Mouse (Mus musculus) frontal cortex, postnatal 14 days (tissue): ENCODE measurements around the gene Col6a1.

Experiments used
- DNase-seq, 2 experiments: peaks; one replicate each; pipeline ENCODE4 v3.0.0; 2022; ENCODE audit warnings: low spot score in 2 of 2

Gene Col6a1

DNA sequence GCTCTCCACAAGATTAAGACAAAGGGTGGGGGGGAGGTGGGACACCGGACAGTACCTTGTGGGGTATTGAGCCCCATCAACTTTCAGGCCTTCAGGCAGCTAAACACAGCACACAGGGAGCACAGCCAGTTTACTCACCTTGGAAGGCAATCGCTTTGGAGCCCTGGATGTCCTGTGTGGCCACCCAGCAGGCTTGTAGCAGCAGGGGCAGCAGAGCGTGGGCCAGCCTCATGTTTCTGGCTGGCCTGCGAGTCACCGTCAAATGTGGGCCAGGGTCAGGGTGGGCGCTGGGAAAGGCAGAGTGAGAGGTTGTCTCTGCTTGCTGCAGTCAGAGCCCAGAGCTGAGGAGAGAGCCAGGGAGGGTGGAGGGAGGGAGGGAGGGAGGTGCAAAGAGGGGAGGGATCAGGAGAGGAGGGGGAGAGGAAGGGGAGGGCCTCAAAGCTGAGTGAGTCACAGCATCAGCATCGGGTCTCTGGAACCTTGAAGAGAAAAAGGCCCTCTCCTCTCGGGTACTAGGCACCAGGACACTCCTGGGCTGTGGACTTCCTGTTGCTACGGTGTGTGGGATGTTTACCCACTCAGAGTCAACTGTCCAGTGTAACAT is at the start of gene Col6a1:
Gene Col6a1 (minus strand): TSS at position 487 of the 604 bp plus-strand sequence.
- DNase-seq: peak in 1 of 2 experiments; percentile 4

DNA sequence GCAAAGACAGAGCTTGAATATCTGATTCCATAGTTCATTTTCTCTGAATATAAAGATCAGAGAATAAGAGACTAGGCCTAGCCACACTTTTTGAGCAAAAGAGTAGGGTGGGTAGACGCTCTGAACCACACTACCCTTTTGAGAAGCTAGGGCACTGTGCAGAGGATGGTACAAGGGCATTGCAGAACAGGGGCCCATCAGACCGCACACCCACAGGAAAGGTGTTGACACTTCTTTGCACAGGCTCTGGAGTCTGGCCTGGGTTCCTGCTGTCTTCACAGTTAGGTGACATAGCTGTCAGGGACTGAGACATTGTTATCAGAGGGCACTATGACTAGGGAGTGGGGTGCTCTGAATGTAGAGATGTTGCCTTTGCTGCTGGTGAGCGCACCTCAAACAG is 45.7 kb upstream of the Col6a1 start:
- no peak for DNase-seq

DNA sequence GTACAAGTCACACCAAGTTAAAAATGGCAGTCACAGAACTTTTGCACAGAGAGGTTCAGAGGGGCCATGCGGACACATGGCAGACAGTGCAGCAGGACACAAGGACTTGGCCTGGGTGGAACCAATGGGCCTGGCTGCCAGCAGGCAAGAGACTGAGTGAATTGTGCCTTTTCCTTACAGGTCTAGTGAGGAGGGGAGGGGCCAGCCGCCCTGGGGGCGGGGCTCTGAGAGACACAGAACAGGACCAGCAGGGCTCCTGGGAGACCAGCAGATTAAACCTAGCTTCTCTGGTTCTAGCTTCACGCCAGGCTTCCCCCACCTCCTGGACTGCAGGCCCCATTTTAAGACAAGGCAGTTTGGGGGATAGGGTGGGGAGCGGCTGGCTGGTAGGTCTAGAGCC is 45.1 kb upstream of the Col6a1 start:
- DNase-seq: no peak

DNA sequence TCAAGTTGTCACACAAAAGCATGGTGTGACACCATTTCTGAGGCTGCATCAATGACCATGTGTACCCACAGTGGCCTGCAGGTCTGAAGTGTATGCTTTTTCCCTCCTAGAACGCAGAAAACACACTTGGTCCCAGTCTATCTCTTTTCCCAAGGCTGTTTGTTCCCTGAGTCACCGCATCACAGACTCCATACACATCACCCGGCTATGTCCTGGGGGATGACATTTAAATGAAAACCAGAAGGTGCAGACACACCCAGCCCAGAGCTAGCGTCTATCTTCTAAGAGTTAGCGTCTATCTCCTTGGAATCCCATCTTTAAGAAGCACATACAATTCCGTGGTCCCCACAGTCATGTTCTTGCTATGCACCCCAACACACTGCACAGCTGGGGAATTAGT is 43.6 kb upstream of the Col6a1 start:
- DNase-seq: no peak

DNA sequence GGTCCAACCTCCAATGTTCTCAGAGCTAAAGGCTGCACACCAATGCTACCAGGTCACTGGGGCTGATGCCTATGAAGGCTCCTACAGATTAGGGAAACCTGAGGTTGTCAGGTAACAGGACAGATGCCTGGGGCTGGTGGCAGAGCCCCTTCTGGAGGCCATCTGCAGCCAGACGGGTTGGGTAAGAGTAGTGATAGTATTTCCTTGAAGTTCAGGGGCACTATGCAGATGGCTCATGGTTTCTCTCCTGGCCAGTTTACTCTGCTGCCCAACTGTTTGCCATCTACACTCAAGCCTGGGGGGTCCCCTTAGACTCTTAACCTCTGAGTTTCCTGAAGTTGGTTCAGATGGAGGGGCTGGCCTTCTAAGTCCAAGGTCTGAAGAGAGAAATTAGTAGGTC is 40.2 kb upstream of the Col6a1 start:
- no peak for DNase-seq

DNA sequence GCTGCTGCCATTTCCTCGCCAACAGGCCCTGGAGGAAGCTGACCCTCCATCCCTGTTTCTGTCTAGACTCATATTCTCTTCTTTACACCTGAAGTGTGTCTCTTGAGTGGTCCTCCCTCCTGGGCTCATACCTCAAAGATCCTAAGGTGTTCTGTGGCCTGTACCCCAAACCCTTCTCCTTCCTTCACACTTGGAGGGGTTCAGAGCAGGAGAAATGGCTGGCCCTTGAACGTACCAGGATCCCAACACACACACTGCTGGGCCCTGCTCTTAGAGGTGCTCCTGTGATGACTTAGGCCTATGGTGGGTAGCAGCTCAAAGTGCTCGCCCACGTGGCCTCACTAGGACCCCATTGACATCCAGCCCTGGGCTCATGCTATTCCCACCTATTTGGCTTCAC is 39.0 kb upstream of the Col6a1 start:
- DNase-seq: no peak

DNA sequence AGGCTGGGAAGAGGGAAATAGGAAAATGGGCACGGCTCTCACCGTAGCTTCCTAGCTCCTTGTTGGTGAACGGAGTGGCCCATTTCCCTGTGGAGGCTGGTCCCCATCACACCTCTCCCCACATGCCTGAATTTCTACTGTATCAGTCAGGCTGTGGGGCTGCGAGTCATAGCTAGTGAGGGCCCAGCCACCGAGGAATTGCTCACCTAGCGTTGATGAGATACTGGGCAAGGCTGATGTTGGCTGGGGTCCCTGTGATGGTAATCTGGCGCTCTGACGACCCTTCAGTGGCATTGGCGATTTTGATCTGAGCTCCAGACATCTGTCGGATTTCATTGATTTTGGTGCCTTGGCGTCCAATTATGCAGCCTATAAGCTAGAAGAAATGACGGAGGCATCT is 37.0 kb upstream of the Col6a1 start:
- peak in 1 of 2 experiments; percentile 2 for DNase-seq

DNA sequence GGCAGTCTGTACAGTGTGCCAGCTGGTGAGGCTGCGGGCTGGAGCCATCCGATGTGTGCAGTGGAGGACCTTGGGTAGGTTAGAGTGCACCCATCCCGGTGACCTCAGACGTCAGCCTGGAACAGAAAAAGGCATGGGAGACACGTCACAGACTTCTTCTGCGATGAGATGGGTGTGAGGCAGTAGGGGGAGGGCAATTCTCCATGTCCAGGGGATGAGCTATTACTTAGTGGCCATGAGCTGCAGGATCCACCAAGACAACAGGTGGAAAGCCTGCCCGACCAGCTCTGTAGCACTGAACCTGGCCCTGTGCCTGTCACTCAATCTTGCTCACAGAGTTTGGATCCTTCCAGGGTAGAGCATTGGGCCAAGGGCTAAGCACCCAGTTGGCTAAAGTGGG is 36.4 kb upstream of the Col6a1 start:
- DNase-seq: peak in 1 of 2 experiments; percentile 3

DNA sequence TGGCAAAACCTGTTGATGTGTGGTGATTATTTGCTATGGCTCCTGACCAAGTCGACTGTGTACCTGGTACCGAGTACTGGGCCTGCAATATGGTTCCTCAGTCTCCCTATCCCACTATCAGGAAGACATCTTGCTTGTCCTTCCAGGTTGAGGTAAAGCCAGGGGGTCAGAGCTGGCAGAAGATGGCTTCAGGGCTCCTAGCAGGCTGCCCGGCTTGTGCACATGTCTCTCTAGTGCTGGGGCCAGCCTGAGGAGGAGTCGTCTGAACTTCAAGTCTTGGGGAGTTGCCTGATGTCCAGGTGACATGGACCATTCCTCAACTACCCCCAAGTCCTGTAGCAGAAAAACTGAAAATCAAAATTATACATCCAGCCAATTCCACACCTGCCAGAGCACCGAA is 33.9 kb upstream of the Col6a1 start:
- DNase-seq: no peak

DNA sequence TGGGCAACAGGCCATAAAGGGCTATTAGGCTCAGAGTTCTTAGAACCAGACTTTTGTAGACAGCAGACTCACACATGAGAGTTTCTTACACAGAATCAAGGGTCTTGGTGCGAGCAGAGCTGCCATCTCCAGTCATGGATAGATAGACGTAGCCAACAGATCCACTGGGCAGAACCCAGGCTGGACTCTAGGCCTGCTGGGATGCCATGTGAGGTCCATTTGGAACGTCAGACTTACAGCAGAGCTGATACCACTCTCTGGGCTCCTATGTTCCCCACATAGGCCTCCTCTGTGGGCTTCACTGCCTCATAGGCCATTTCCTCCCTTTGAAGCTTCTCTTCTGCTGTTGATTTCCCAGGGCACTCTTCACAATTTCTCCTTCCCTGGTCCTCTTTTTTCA is 27.7 kb upstream of the Col6a1 start:
- DNase-seq: no peak

DNA sequence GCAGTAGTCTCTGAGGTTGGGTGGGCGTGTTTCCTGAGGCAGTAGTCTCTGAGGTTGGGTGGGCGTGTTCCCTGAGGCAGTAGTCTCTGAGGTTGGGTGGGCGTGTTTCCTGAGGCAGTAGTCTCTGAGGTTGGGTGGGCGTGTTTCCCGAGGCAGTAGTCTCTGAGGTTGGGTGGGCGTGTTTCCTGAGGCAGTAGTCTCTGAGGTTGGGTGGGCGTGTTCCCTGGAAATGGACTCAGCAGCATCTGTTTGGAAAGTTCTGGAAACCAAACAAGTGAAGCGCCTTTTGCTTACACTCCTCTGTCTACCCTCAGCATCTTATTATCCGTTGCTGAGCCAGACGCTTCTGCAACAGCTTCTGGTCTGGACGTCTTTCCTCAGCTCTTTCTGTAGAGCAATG is 18.3 kb upstream of the Col6a1 start:
- DNase-seq: peak in 1 of 2 experiments; percentile 7

DNA sequence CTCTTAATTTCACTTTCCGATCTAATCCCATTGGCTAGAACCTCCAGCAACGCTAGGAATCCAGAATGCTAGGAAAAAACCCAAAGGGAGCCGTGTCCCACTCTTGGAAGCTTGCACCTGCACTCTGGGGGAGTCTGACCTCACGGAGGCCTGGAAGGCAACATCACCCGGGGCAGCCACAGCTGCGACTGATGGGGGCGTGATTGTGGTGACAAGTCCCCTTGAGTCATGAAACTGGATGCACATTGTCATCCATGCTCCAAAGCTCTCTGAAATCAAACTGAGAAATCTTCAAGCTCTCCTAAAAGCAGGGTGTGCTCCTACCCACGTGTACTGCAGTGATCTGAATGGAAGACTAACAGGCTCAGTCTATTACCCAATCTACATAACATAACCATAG is 10.8 kb upstream of the Col6a1 start:
- peak in 1 of 2 experiments; percentile 2 for DNase-seq

DNA sequence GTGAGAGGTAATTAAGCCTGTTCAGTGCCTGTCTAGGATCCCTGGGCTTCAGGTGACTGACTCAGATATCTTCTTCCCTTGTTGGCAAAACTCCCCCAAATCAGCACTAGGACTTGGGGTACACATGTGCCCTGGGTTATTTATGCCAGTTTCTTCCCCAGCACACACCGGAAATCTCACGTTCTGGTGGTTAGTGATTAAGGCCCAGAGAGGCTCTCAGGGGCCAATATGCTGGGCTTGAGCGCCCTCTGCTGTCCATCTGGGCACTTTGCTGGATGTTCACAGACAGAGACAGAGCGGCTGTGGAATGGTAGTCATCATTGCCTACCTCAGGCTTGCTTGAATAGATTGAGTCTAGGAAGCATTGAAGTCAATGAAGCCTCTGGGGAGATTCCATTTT is 9.0 kb upstream of the Col6a1 start:
- peak; percentile 59 to 81 for DNase-seq

DNA sequence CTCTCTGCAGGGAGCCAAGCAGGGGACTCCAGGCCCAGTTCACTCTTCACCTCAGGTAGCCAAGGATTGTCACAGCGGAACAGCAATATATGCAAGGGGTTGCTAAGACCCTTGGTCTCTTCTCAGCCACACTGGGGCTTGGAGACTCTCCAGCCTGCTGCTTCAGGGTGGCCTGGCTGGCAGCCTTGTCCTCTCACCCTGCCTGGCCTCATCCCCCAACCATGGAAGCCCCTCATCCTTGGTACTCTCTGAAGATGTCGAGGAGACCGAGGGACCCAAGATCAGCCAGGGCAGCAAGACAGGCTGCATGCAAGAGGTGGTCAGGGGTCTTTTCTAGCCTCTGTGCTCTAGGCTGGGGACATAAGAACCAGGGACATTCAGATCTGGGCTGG is 7.7 kb upstream of the Col6a1 start:
- DNase-seq: peak in 1 of 2 experiments; percentile 2

DNA sequence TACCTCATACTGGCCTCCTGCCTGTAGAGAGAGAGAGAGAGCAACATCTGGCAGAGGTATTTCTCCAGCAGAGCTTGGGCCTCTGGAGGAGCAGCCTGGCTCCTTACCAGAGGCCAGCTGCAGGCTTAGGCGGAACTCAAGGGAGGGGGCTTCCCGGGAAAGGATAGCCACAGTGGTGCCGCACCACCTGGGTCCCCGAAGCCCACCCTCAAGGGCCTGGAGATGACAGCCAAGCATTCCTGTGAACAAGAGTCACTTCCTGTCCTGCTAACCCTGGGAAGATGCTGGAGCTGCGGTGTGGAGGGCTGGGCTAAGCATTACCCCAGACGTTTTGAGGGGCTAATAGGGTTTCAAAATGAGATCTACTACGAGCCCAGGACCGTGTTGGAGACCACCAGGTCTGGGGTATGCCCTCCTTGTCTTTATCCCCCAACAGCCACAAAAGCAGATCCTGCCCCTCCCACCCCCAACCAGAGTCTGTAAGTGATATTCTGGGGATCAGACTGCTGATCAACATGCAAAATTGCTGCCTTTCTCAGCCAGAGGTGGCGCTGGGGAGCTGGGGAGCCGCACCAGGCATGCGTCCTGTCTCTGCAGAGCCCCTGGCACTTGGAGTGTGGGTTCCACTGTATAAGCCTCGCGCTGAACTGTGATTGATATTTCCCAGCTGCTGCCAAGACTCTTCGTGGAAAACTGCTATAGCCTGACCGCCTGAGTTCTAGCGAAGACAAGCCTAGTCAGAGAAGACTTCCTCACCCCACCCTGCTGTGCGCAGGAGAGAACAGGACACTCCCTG is 7.1 kb upstream of the Col6a1 start:
- DNase-seq: peak; percentile 71 to 72

DNA sequence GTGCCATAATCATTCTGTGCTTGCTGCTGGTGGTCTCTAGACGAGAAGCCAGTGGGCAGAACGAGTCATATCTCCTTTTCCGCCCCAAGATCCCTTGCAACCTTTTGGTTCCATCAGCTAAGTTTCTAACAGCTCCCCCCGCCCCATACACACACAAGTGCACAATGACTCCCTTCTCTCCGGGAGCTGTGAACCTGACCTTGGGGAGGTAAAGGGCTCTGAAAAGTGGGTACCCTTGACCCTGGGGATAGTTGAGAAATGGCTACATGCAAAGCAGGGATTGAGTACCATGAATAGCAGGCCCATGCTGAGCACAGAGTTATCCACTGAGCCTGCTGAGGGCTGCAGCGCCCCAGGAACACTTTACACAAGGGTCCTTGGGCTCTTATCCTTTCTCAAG is 6.4 kb upstream of the Col6a1 start:
- peak in 1 of 2 experiments; percentile 2 for DNase-seq

DNA sequence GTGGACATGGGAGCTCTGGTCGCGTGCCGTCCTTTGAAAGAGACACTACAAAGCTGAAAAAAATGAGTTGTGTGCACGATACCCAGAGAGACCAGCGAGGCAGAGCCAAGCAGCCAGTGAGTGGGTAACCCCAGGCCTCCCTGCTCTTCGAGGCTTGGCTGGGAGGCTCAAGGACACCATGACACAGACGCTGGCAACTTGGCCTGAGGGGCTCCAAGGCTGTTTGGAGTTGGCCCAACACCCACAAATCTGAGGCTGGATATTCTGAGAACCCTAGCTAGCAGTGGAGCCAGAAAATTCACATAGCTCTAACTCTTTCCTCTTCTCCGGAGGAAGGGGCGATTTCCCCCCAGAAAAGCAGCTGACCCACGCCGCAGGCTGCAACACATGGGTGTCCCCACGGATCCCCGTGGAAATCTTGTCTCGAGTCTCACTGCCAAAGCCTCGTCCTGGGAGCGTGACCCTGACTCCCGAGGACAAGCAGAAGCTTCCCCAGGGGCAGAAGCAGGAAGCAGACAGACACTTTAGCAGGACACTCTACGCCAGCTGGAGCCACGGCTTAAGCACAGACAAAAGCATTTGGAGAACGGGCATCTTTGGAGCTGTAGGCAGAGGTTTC is 5.8 kb upstream of the Col6a1 start:
- peak in 1 of 2 experiments; percentile 5 for DNase-seq

DNA sequence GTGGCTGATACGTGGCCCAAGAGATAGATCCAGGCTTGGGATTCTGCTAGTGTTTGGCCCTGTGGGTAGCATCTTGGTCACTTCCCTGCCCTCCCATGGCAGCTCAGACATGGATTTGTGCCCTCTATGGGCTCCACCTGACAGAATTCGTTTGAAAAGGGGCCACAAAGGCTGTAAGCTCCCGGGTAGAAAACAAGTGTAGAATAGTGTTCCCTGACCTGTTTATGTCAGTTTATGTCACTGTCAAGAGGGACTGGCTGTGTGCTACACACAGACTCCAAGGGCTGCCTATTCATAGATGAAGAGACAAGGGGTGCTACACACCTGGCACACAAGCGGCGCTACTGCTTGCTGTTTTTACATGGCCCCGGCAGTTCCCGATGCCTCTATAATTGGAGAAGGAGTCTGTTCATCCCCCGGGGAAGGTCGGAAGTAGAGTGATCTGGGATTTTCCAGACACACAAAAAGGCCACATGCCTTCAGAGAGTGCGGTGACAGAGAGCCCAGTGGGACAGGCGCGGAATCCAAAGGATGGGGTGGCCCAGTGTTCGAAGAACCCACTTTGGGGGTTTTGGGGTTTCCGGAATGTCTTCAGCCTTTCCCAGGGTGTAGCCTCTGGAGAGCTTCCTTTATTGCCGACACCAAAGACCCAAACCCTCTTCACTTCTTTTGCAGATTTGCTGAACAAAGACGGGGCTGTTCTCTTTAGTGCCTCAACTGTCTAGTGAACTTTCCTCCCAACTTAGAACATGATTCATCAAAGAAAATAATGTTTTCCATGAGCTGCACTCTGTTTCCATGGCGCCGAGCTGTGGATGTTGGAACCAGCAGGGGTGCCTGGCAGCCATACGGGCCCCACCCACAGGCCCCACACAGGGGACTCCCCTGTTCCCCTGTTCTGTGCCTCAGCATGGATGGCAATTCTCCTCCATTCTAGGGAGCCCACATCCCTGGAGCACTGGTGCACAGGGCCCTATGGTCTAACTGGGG is 4.0 kb upstream of the Col6a1 start:
- DNase-seq: peak; percentile 48 to 55

DNA sequence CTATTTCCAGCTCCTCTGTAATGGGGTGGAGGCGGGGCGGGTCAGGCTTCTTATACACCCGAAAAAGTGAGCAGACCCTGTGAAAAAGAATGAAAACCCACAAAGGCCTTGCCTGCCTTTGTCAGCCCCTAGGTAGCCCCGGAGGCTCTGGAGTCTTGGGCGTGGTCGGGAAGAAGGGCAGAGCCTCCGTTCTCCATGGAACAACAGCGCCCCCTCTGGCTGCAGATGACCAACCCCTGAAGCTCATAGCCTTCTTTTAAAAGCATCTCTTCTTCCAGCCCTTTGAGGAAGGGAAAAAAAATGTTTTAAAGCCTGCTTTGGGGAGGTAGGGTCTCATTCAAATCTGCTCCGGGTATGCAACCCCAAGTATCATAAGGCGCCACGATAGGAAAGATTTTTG is 2.4 kb upstream of the Col6a1 start:
- DNase-seq: peak in 1 of 2 experiments; percentile 54

DNA sequence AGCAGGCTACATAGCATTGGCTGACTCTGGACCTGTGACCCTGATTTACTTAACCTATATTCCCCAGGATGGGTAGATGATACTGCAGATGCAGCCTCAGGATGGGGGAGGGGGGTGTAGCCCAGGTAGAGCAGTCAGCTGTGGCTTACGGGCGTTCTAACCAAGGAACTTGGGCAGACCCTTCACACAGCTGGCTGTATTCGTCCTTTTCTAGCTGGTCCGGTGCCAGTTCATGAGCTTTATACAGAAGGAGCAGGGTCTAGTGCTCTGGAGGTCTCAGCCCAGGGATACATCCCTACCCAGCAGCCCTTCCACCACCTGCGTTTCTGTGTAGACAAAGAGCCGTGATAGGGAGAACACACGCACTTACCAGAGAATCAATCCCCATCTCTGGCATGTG is 1.3 kb upstream of the Col6a1 start:
- peak in 1 of 2 experiments; percentile 2 for DNase-seq

DNA sequence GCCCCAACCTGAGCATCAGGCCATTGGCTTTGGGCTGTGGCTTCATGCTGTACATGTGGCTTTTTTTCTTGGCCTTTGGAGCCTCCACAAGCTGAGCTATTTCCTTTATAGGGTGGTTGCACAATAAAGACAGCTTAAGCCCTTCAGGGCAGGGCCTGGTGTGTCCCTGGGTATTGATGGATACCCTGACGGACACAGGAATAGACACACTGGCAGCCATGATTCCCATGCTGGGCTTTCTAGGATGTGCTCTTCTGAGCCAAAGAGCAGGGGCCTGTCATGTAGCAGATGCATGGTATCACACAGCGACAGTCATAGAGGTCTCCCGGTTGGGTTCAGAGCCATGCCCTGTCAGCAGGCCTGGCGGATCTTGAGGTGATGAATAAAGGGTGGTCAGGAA is 898 bp upstream of the Col6a1 start:
- DNase-seq: peak in 1 of 2 experiments; percentile 1

DNA sequence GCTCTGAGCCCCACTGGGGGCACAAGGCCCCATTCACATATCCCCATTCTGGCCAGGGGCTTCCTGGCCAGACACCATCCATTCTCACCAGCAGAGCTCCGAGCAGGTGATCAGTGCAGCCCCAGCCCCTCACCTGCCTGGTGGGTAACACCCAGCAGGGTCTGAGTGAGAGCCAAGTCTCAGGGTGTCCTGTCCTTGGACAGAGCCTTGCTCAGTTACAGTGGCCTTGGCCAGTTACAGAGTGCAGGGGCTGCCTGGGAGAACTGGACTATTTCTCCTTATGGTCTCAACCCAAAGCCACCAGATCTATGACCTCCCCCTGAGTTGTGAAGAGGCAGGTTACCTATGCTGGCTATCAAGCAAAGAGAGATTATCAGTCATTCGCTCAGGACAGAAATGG is 871 bp downstream of the Col6a1 start:
- DNase-seq: peak in 1 of 2 experiments; percentile 2
